Mouse (Mus musculus): ENCODE measurements around the gene Kcnj6. TPM values are rescaled to one million over a fixed set of nuclear protein-coding genes. Genes with fewer than 3 reads are reported as not detected.

The Kcnj6 gene
- polyA plus RNA-seq, 1 experiment = not detected

- Histone ChIP-seq H3K27ac (ENCODE audit: insufficient read depth, low read depth, low read length) (no peak overlapping the region), H3K4me1 (ENCODE audit: control insufficient read depth, insufficient read depth, insufficient read length, low read length) (no peaks in the 10 kb centered on the region), H3K4me3 (ENCODE audit: low read depth, low read length) (no peak overlapping the region), H3K36me3 (ENCODE audit: control insufficient read depth, insufficient read depth, low read length) (no peaks in the 10 kb centered on the region), H3K27me3 (ENCODE audit: control insufficient read depth, insufficient read depth, low read length) (no peaks in the 10 kb centered on the region)
- TF ChIP-seq POLR2A (IDR thresholded peaks at IDR 0.05; ENCODE audit: low read depth, low read length) (no peak), CTCF (IDR thresholded peaks at IDR 0.05; ENCODE audit: extremely low read depth, insufficient read length, insufficient replicate concordance, low read depth, low read length) (no peak)
- 56% methylated on average over 4 of the region's 4 CpGs for whole genome bisulfite sequencing
Measured at GRCm38 (mm10) chr16:94994924-94995323, 2.6 kb downstream of the Kcnj6 start.

DNA sequence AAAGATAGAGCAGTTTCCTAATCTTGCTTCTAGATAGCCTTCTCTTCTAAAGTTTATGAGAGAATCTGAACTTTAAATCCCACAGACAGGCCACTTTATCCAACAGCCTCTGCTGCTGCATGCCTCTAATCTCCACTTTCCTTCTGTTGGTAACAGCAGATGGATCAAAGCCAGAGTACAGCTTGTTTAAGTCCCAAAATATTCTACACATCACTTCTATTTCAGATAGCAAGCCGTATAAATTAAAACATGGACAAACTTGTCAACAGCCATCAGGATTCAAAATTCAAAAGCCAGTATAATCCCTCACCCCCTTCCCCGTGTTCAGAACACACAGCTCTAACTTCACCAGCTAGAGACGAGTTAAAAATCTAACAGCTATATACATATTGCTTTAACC, 3.4 kb downstream of the Kcnj6 start:
- Histone ChIP-seq H3K27me3 (ENCODE audit: control insufficient read depth, insufficient read depth, low read length) (no peaks in the 10 kb centered on the region), H3K36me3 (ENCODE audit: control insufficient read depth, insufficient read depth, low read length) (no peaks in the 10 kb centered on the region), H3K4me1 (ENCODE audit: control insufficient read depth, insufficient read depth, insufficient read length, low read length) (no peaks in the 10 kb centered on the region), H3K4me3 (ENCODE audit: low read depth, low read length) (no peak overlapping the region), H3K27ac (ENCODE audit: insufficient read depth, low read depth, low read length) (no peak overlapping the region)
- 81% methylated on average over 3 of the region's 3 CpGs for WGBS
- TF ChIP-seq CTCF (IDR thresholded peaks at IDR 0.05; ENCODE audit: extremely low read depth, insufficient read length, insufficient replicate concordance, low read depth, low read length) = no peak
- TF ChIP-seq POLR2A (IDR thresholded peaks at IDR 0.05; ENCODE audit: low read depth, low read length) = no peak

DNA sequence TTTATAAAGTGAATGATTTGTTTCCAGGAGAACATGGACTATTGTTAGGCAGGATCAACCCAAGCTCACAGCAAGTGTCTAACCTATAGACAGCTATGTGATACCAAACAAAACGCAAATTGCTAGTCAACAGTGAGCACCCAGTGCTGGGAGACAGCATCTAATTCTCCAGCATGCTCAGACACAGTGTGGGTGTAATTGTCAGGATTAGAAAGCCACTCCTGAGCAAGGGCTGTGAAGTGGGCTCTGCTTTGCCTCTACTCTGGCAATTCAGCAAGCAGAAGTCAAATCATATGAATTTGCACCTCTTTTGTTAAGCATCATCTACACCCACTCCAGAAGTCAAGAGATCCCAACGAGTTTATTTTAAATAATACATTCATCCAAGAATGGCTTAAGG, 7.4 kb downstream of the Kcnj6 start:
- Histone ChIP-seq H3K27me3 (ENCODE audit: control insufficient read depth, insufficient read depth, low read length) (no peaks in the 10 kb centered on the region), H3K27ac (ENCODE audit: insufficient read depth, low read depth, low read length) (no peak overlapping the region), H3K4me3 (ENCODE audit: low read depth, low read length) (no peak overlapping the region), H3K4me1 (ENCODE audit: control insufficient read depth, insufficient read depth, insufficient read length, low read length) (no peaks in the 10 kb centered on the region), H3K36me3 (ENCODE audit: control insufficient read depth, insufficient read depth, low read length) (no peaks in the 10 kb centered on the region)
- 66% methylated on average over 2 of the region's 2 CpGs for WGBS
- TF ChIP-seq POLR2A (IDR thresholded peaks at IDR 0.05; ENCODE audit: low read depth, low read length) (no peak), CTCF (IDR thresholded peaks at IDR 0.05; ENCODE audit: extremely low read depth, insufficient read length, insufficient replicate concordance, low read depth, low read length) (no peak)

DNA sequence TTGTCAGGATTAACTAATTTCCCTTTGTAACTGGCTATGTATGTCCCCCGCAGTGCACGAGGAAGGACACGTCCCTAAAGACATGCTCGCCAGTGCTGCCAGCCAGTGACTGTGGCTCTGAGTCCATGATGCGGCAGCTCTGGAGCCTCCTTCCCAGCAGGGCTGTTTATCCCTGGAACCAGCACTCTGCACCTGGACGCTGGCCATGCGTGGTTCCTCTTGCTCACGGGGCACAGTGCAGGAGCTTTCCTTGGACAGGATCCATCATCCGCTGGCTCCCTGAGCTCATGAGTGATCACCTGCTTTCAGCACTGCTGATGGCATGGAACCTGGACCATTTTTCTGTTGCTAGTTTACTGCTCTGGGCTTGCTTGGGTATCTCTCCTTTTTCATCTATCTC, 10.8 kb downstream of the Kcnj6 start:
- TF ChIP-seq POLR2A (IDR thresholded peaks at IDR 0.05; ENCODE audit: low read depth, low read length) = no peak
- no peak for TF ChIP-seq CTCF (IDR thresholded peaks at IDR 0.05; ENCODE audit: extremely low read depth, insufficient read length, insufficient replicate concordance, low read depth, low read length)
- no peak overlapping the region for H3K4me3 ChIP-seq (ENCODE audit: low read depth, low read length)
- WGBS = 75% methylated on average over 9 of the region's 9 CpGs
- no peak overlapping the region for H3K27ac ChIP-seq (ENCODE audit: insufficient read depth, low read depth, low read length)
- H3K27me3 ChIP-seq (ENCODE audit: control insufficient read depth, insufficient read depth, low read length) = no peaks in the 10 kb centered on the region
- H3K36me3 ChIP-seq (ENCODE audit: control insufficient read depth, insufficient read depth, low read length) = no peaks in the 10 kb centered on the region
- H3K4me1 ChIP-seq (ENCODE audit: control insufficient read depth, insufficient read depth, insufficient read length, low read length) = no peaks in the 10 kb centered on the region

- Histone ChIP-seq H3K4me1 (ENCODE audit: control insufficient read depth, insufficient read depth, insufficient read length, low read length) (no peaks in the 10 kb centered on the region), H3K36me3 (ENCODE audit: control insufficient read depth, insufficient read depth, low read length) (no peaks in the 10 kb centered on the region), H3K4me3 (ENCODE audit: low read depth, low read length) (no peak overlapping the region), H3K27ac (ENCODE audit: insufficient read depth, low read depth, low read length) (no peak overlapping the region), H3K27me3 (ENCODE audit: control insufficient read depth, insufficient read depth, low read length) (no peaks in the 10 kb centered on the region)
- TF ChIP-seq CTCF (IDR thresholded peaks at IDR 0.05; ENCODE audit: extremely low read depth, insufficient read length, insufficient replicate concordance, low read depth, low read length) = no peak
- no peak for TF ChIP-seq POLR2A (IDR thresholded peaks at IDR 0.05; ENCODE audit: low read depth, low read length)
- 90% methylated on average over 3 of the region's 3 CpGs for WGBS
Measured at GRCm38 (mm10) chr16:94984263-94984662, 13.2 kb downstream of the Kcnj6 start.

DNA sequence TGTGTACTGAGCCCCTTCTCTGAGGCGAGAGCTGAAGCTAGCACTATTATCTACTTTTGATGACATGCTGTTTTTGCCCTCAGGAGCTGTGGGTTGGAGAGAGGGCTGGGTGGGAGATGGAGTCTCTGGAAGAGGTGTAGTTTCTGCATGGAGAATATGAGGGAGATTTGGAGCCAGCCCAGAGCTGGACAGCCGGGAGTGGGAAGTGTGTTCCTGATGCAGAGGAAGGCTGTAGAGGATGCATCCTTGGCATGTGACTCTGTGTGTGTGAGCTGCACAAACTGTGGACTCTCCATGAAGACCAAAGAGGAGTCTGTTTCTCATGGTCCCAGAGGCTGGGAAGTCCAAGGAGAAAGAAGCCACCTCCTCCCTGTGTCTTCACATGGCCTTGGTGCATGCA, 17.1 kb downstream of the Kcnj6 start:
- H3K27me3 ChIP-seq (ENCODE audit: control insufficient read depth, insufficient read depth, low read length) = no peaks in the 10 kb centered on the region
- no peaks in the 10 kb centered on the region for H3K36me3 ChIP-seq (ENCODE audit: control insufficient read depth, insufficient read depth, low read length)
- 79% methylated on average over 2 of the region's 2 CpGs for WGBS
- no peak overlapping the region for H3K4me3 ChIP-seq (ENCODE audit: low read depth, low read length)
- H3K27ac ChIP-seq (ENCODE audit: insufficient read depth, low read depth, low read length) = no peak overlapping the region
- H3K4me1 ChIP-seq (ENCODE audit: control insufficient read depth, insufficient read depth, insufficient read length, low read length) = no peaks in the 10 kb centered on the region
- TF ChIP-seq CTCF (IDR thresholded peaks at IDR 0.05; ENCODE audit: extremely low read depth, insufficient read length, insufficient replicate concordance, low read depth, low read length) = no peak
- no peak for TF ChIP-seq POLR2A (IDR thresholded peaks at IDR 0.05; ENCODE audit: low read depth, low read length)

DNA sequence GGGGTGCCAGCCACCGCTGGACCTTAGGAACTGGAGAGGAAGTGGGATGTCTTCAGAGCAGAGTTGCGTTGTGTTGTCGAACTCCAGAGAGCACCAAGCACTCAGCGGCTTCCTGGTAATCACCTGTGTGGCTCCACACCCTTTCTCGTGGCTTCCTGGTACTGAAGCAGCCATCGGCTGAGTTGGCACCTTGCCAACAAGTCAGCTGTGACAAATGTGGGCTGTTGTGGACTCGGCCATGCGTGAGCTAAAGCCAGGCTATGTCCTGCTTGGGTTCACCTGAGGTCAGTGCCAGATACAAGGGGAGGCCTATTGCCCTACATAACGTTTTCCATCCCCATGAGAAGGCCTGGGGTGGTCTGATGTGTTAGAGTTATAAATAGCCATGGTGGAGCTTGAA, 18.0 kb downstream of the Kcnj6 start:
- Histone ChIP-seq H3K27me3 (ENCODE audit: control insufficient read depth, insufficient read depth, low read length) (no peaks in the 10 kb centered on the region), H3K4me1 (ENCODE audit: control insufficient read depth, insufficient read depth, insufficient read length, low read length) (no peaks in the 10 kb centered on the region), H3K27ac (ENCODE audit: insufficient read depth, low read depth, low read length) (no peak overlapping the region), H3K4me3 (ENCODE audit: low read depth, low read length) (no peak overlapping the region), H3K36me3 (ENCODE audit: control insufficient read depth, insufficient read depth, low read length) (no peaks in the 10 kb centered on the region)
- WGBS = 51% methylated on average over 9 of the region's 9 CpGs
- TF ChIP-seq CTCF (IDR thresholded peaks at IDR 0.05; ENCODE audit: extremely low read depth, insufficient read length, insufficient replicate concordance, low read depth, low read length) = no peak
- TF ChIP-seq POLR2A (IDR thresholded peaks at IDR 0.05; ENCODE audit: low read depth, low read length) = no peak

All from small intestine, adult 2 months (tissue).